Mouse (Mus musculus): Measurements from ENCODE around the gene Bptf. TPM values are rescaled to one million over a fixed set of nuclear protein-coding genes. Genes with fewer than 3 reads are reported as not detected.

Bptf gene
- polyA plus RNA-seq, 1 experiment from 2014 or later = 32.1 TPM

Other genes with a start within 250 kb of the Bptf start
- 19.8 and 20.4 TPM in 2 replicates for gene Smurf2, start 211.4 kb downstream of the Bptf start, polyA plus RNA-seq (2014; fragmentation: Nextera tagmentation; extraction: Ambion mirVana)
- 673 and 680 TPM in 2 replicates for gene Kpna2, start 132.6 kb downstream of the Bptf start, polyA plus RNA-seq (2014; fragmentation: Nextera tagmentation; extraction: Ambion mirVana)
- 1.8 and 3.4 TPM in 2 replicates for gene 1810010H24Rik, start 106.4 kb downstream of the Bptf start, polyA plus RNA-seq (2014; fragmentation: Nextera tagmentation; extraction: Ambion mirVana)
- 77.4 and 79.3 TPM in 2 replicates for gene Nol11, start 57.3 kb upstream of the Bptf start, polyA plus RNA-seq (2014; fragmentation: Nextera tagmentation; extraction: Ambion mirVana)